Mouse (Mus musculus) liver, embryonic 14.5 days (tissue): ENCODE measurements at regions not wholly inside any gene's neighbourhood (a gene's known extent, or its start where the extent isn't known, plus 50 kb on each side); places are given as distances from the start of the nearest gene placed in this dataset.

Experiments
- ATAC-seq: fragments of 200-750 bp; cut with Nextera tagmentation; 2 replicates; pipeline ENCODE4 v1.8.0; 2017; ENCODE audit warnings: moderate number of reproducible peaks, mild to moderate bottlenecking, moderate library complexity; ENCODE audit not compliant: insufficient read depth
- DNase-seq, 3 experiments: peaks; one replicate each; pipeline ENCODE4 v3.0.0-alpha.2; 2012 to 2013; ENCODE audit warnings: low read depth in 3 of 3, low spot score in 3 of 3
- H3K27ac ChIP-seq: fragments of 300-500 bp; sonication (generic); 2 replicates; pipeline ENCODE4 v1.5.1; 2014; ENCODE audit warnings: moderate library complexity, mild to moderate bottlenecking, control low read depth, inconsistent platforms
- H3K27me3 ChIP-seq: fragments of 300-500 bp; sonication (generic); 2 replicates; pipeline ENCODE4 v1.6.1; 2014; ENCODE audit warnings: mild to moderate bottlenecking, low read length, moderate library complexity; ENCODE audit not compliant: control insufficient read depth, insufficient read depth
- H3K36me3 ChIP-seq: fragments of 300-500 bp; sonication (generic); replicated peaks from 2 replicates; pipeline ENCODE4 v1.6.1; 2014; ENCODE audit warnings: low read depth; ENCODE audit not compliant: control insufficient read depth, insufficient read depth
- H3K4me1 ChIP-seq, 2 experiments: fragments of 200-500 bp in 1 of 2; fragments of 300-500 bp in 1 of 2; sonication (generic) in 1 of 2; replicated peaks; 2 replicates each; pipeline ENCODE4 v1.6.1; 2012 to 2014; ENCODE audit warnings: antibody characterized with exemption in 1 of 2, inconsistent platforms in 1 of 2, low read length in 1 of 2; ENCODE audit not compliant: control insufficient read depth in 2 of 2, insufficient read depth in 2 of 2
- H3K4me2 ChIP-seq: fragments of 300-500 bp; sonication (generic); 2 replicates; pipeline ENCODE4 v1.6.1; 2014; ENCODE audit warnings: low read depth, mild to moderate bottlenecking, control low read depth, moderate library complexity
- H3K4me3 ChIP-seq, 2 experiments: fragments of 200-500 bp in 1 of 2; fragments of 300-500 bp in 1 of 2; sonication (generic) in 1 of 2; 2 replicates each; pipeline ENCODE4 v1.5.1; 2012 to 2014; ENCODE audit warnings: low read depth in 2 of 2, low read length in 2 of 2, mild to moderate bottlenecking in 2 of 2, control low read depth in 1 of 2, inconsistent platforms in 1 of 2, moderate library complexity in 1 of 2; ENCODE audit not compliant: insufficient read depth in 1 of 2
- H3K9ac ChIP-seq: fragments of 300-500 bp; sonication (generic); replicated peaks from 2 replicates; pipeline ENCODE4 v1.6.1; 2014; ENCODE audit warnings: mild to moderate bottlenecking, control low read depth, moderate library complexity
- H3K9me3 ChIP-seq: fragments of 300-500 bp; sonication (generic); 2 replicates; pipeline ENCODE4 v1.6.1; 2016; ENCODE audit warnings: low read length, mixed read lengths; ENCODE audit not compliant: control insufficient read depth
- CTCF ChIP-seq: IDR thresholded peaks from 2 replicates; pipeline ENCODE4 v1.5.1; 2016; ENCODE audit warnings: antibody characterized with exemption, low read depth, control low read depth
- EP300 ChIP-seq: IDR thresholded peaks from 2 replicates; pipeline ENCODE4 v1.6.1; 2016; ENCODE audit warnings: antibody characterized with exemption, low read depth
- WGBS: fragments of 180-500 bp; shearing (Covaris S2); extraction: QIAGEN DNeasy Blood & Tissue Kit; methylation state at CpG from one replicate; pipeline ENCODE4 v1.1.7; 2014; ENCODE audit not compliant: insufficient replicate concordance; 5-methylcytosine and 5-hydroxymethylcytosine counted together

- TF ChIP-seq EP300: no peak
- no peak for TF ChIP-seq CTCF
- Histone ChIP-seq H3K9me3 (no peaks in the 10 kb centered on the region), H3K9ac (no peak overlapping the region), H3K4me3 (no peak overlapping the region), H3K4me1 (peaks cover 0 to 16% of the 10 kb centered on the region in 2 experiments; a peak in 2 of 4 replicates), H3K36me3 (no peaks in the 10 kb centered on the region), H3K27ac (no peak overlapping the region), H3K27me3 (no peaks in the 10 kb centered on the region), H3K4me2 (no peak overlapping the region; the same call in 1 of the 2 replicates)
- 43% methylated on average over 10 of the region's 10 CpGs for WGBS
- DNase-seq (peak in 2 of 3 experiments; percentile 1 to 3), ATAC-seq (no peak)
These were observed 287.4 kb upstream of the Cdh5 start for GRCm38 (mm10) chr8:103813954-103814591.

- DNase-seq (no peak), ATAC-seq (no peak)
- H3K27ac ChIP-seq: no peak overlapping the region
- peaks cover 0 to 16% of the 10 kb centered on the region in 2 experiments; a peak in 2 of 4 replicates for H3K4me1 ChIP-seq
- no peak overlapping the region for H3K4me2 ChIP-seq
- 58% methylated on average over 15 of the region's 15 CpGs for WGBS
- H3K9me3 ChIP-seq: no peaks in the 10 kb centered on the region
- H3K4me3 ChIP-seq: no peak overlapping the region
- H3K36me3 ChIP-seq: no peaks in the 10 kb centered on the region
- no peak overlapping the region for H3K9ac ChIP-seq
- no peaks in the 10 kb centered on the region for H3K27me3 ChIP-seq
- TF ChIP-seq CTCF (no peak), EP300 (no peak)
These were observed 285.1 kb upstream of the Cdh5 start for GRCm38 (mm10) chr8:103816101-103816894.

- no peak for ATAC-seq
- no peak for DNase-seq
- 67% methylated on average over 7 of the region's 7 CpGs for WGBS
- Histone ChIP-seq H3K9ac (no peak overlapping the region), H3K9me3 (no peaks in the 10 kb centered on the region), H3K36me3 (no peaks in the 10 kb centered on the region), H3K4me3 (no peak overlapping the region), H3K27ac (no peak overlapping the region), H3K4me2 (no peak overlapping the region), H3K27me3 (no peaks in the 10 kb centered on the region), H3K4me1 (no peaks in the 10 kb centered on the region)
- TF ChIP-seq CTCF (no peak), EP300 (no peak)
These were observed 277.9 kb upstream of the Cdh5 start for GRCm38 (mm10) chr8:103823541-103823940.

- H3K27me3 ChIP-seq: no peaks in the 10 kb centered on the region
- H3K4me2 ChIP-seq: no peak overlapping the region
- DNase-seq (no peak), ATAC-seq (no peak)
- no peak overlapping the region for H3K4me3 ChIP-seq
- H3K9ac ChIP-seq: no peak overlapping the region
- H3K9me3 ChIP-seq: no peaks in the 10 kb centered on the region
- WGBS: 21% methylated on average over 1 of the region's 1 CpGs
- no peaks in the 10 kb centered on the region for H3K4me1 ChIP-seq
- H3K36me3 ChIP-seq: no peaks in the 10 kb centered on the region
- no peak for TF ChIP-seq EP300
- TF ChIP-seq CTCF: no peak
- no peak overlapping the region for H3K27ac ChIP-seq
These were observed 276.7 kb upstream of the Cdh5 start for GRCm38 (mm10) chr8:103824747-103825146.

GRCm38 (mm10) chr8:103825289-103825688, 276.1 kb upstream of the Cdh5 start:
- H3K9ac ChIP-seq: no peak overlapping the region
- no peaks in the 10 kb centered on the region for H3K27me3 ChIP-seq
- no peak overlapping the region for H3K4me2 ChIP-seq
- H3K4me1 ChIP-seq: no peaks in the 10 kb centered on the region
- no peak for TF ChIP-seq CTCF
- no peak for TF ChIP-seq EP300
- H3K9me3 ChIP-seq: no peaks in the 10 kb centered on the region
- no peak overlapping the region for H3K27ac ChIP-seq
- no peak overlapping the region for H3K4me3 ChIP-seq
- DNase-seq: no peak
- ATAC-seq: no peak
- no peaks in the 10 kb centered on the region for H3K36me3 ChIP-seq
- WGBS: 34% methylated on average over 3 of the region's 3 CpGs
